Mouse (Mus musculus) neural tube, embryonic 13.5 days (tissue): ENCODE results near the gene Zmym4. TPM values are rescaled to one million over a fixed set of nuclear protein-coding genes. Genes with fewer than 3 reads are reported as not detected.
A peak's percentile ranks its signal among the peaks of the same experiment; 100 is the strongest.
"Not testable (repeated sequence)": the region's sequence is repeated elsewhere in the genome, so short reads cannot be mapped to it uniquely, and the experiment has no call there.

Experiments used
- ATAC-seq: fragments of 200-750 bp; cut with Nextera tagmentation; 2 replicates; pipeline ENCODE4 v1.8.0; 2017; ENCODE audit warnings: low read depth, mild to moderate bottlenecking, moderate TSS enrichment, moderate library complexity
- H3K27ac ChIP-seq: fragments of 300-500 bp; sonication (generic); replicated peaks from 2 replicates; pipeline ENCODE4 v1.5.1; 2015; ENCODE audit warnings: moderate library complexity, mild to moderate bottlenecking, inconsistent platforms
- H3K27me3 ChIP-seq: fragments of 300-500 bp; sonication (generic); 2 replicates; pipeline ENCODE4 v1.6.1; 2015; ENCODE audit warnings: mild to moderate bottlenecking, inconsistent platforms
- H3K36me3 ChIP-seq: fragments of 300-500 bp; sonication (generic); 2 replicates; pipeline ENCODE4 v1.6.1; 2015; ENCODE audit warnings: mild to moderate bottlenecking, inconsistent platforms
- H3K4me1 ChIP-seq: fragments of 300-500 bp; sonication (generic); replicated peaks from 2 replicates; pipeline ENCODE4 v1.6.1; 2015; ENCODE audit warnings: inconsistent platforms
- H3K4me2 ChIP-seq: fragments of 300-500 bp; sonication (generic); 2 replicates; pipeline ENCODE4 v1.6.1; 2015; ENCODE audit warnings: inconsistent platforms, mild to moderate bottlenecking, moderate library complexity
- H3K4me3 ChIP-seq: fragments of 300-500 bp; sonication (generic); 2 replicates; pipeline ENCODE4 v1.5.1; 2015; ENCODE audit warnings: mild to moderate bottlenecking, inconsistent platforms
- H3K9ac ChIP-seq: fragments of 300-500 bp; sonication (generic); 2 replicates; pipeline ENCODE4 v1.6.1; 2015; ENCODE audit warnings: moderate library complexity, mild to moderate bottlenecking, inconsistent platforms
- H3K9me3 ChIP-seq: fragments of 300-500 bp; sonication (generic); 2 replicates; pipeline ENCODE4 v1.6.1; 2016; ENCODE audit warnings: inconsistent platforms
- WGBS: fragments of 180-500 bp; shearing (Covaris S2); methylation state at CpG from one replicate; pipeline ENCODE4 v1.1.7; 2015; 5-methylcytosine and 5-hydroxymethylcytosine counted together
- polyA plus RNA-seq: library from polyadenylated mRNA; unstranded; fragments of >200 nt; fragmentation: Nextera tagmentation; extraction: Ambion mirVana; gene quantifications from 2 replicates; pipeline ENCODE4 v1.2.1, GENCODE M21; 2015

Gene Zmym4
- polyA plus RNA-seq, result 26.7 and 27.6 TPM in 2 replicates

GRCm38 (mm10) chr4:126967864-126968821, at the start of gene Zmym4:
Gene Zmym4, minus strand, starts transcription at chr4:126968135.
- ATAC-seq, result peak; percentile 99
- peak within 1 kb of the TSS; percentile 93 for H3K4me3 ChIP-seq
- no peaks in the 10 kb centered on the region for H3K27me3 ChIP-seq
- WGBS, result 7% methylated on average over 43 of the region's 54 CpGs
- H3K27ac ChIP-seq, result peak within 1 kb of the TSS; percentile 99
- peaks cover 13% of the 10 kb centered on the region for H3K4me1 ChIP-seq
- peak within 1 kb of the TSS; percentile 68 for H3K4me2 ChIP-seq
- no peaks in the 10 kb centered on the region for H3K36me3 ChIP-seq
- no peaks in the 10 kb centered on the region for H3K9me3 ChIP-seq
- peak within 1 kb of the TSS; percentile 99 for H3K9ac ChIP-seq

- no peak overlapping the region for H3K4me3 ChIP-seq
- H3K9ac ChIP-seq, result no peak overlapping the region
- H3K36me3 ChIP-seq, result no peaks in the 10 kb centered on the region
- H3K4me1 ChIP-seq, result peaks cover 5% of the 10 kb centered on the region
- H3K27ac ChIP-seq, result no peak overlapping the region
- ATAC-seq, result no peak
- no peaks in the 10 kb centered on the region for H3K27me3 ChIP-seq
- H3K4me2 ChIP-seq, result no peak overlapping the region
- no peaks in the 10 kb centered on the region for H3K9me3 ChIP-seq
- 89% methylated on average over 4 of the region's 4 CpGs for WGBS
Measured at GRCm38 (mm10) chr4:127016366-127016765, 48.4 kb upstream of the Zmym4 start.

GRCm38 (mm10) chr4:127015294-127015993, 47.5 kb upstream of the Zmym4 start:
- WGBS, result 15% methylated on average over 14 of the region's 26 CpGs
- H3K9me3 ChIP-seq, H3K36me3 ChIP-seq, H3K9ac ChIP-seq, H3K27me3 ChIP-seq, H3K4me1 ChIP-seq: not testable (repeated sequence)
- H3K4me2 ChIP-seq, result peak overlapping the region; percentile 44
- peak overlapping the region; percentile 70; the same call in 1 of the 2 replicates for H3K27ac ChIP-seq
- peak overlapping the region; percentile 30 for H3K4me3 ChIP-seq
- peak; percentile 97 for ATAC-seq

GRCm38 (mm10) chr4:127005113-127005936, 37.4 kb upstream of the Zmym4 start:
- WGBS, result 12% methylated on average over 25 of the region's 25 CpGs
- peak; percentile 91 for ATAC-seq
- peak overlapping the region; percentile 70 for H3K9ac ChIP-seq
- no peaks in the 10 kb centered on the region for H3K27me3 ChIP-seq
- H3K36me3 ChIP-seq, result no peaks in the 10 kb centered on the region
- H3K4me2 ChIP-seq, result peak overlapping the region; percentile 59
- peak overlapping the region; percentile 87 for H3K27ac ChIP-seq
- no peaks in the 10 kb centered on the region for H3K9me3 ChIP-seq
- peak overlapping the region; percentile 38 for H3K4me3 ChIP-seq
- peaks cover 27% of the 10 kb centered on the region for H3K4me1 ChIP-seq

GRCm38 (mm10) chr4:127004384-127004783, 36.4 kb upstream of the Zmym4 start:
- 72% methylated on average over 3 of the region's 3 CpGs for WGBS
- H3K9ac ChIP-seq, result peak overlapping the region; percentile 70
- no peaks in the 10 kb centered on the region for H3K36me3 ChIP-seq
- no peaks in the 10 kb centered on the region for H3K9me3 ChIP-seq
- peaks cover 30% of the 10 kb centered on the region for H3K4me1 ChIP-seq
- ATAC-seq, result no peak
- H3K4me2 ChIP-seq, result peak overlapping the region; percentile 59
- H3K4me3 ChIP-seq, result no peak overlapping the region
- peak overlapping the region; percentile 87 for H3K27ac ChIP-seq
- no peaks in the 10 kb centered on the region for H3K27me3 ChIP-seq

GRCm38 (mm10) chr4:127000601-127001105, 32.7 kb upstream of the Zmym4 start:
- ATAC-seq, result peak; percentile 49
- no peak overlapping the region for H3K9ac ChIP-seq
- peak overlapping the region; percentile 34 for H3K27ac ChIP-seq
- H3K9me3 ChIP-seq, result no peaks in the 10 kb centered on the region
- peak overlapping the region; percentile 17 for H3K4me2 ChIP-seq
- 28% methylated on average over 8 of the region's 8 CpGs for WGBS
- peaks cover 25% of the 10 kb centered on the region for H3K4me1 ChIP-seq
- H3K36me3 ChIP-seq, result no peaks in the 10 kb centered on the region
- H3K27me3 ChIP-seq, result no peaks in the 10 kb centered on the region
- no peak overlapping the region for H3K4me3 ChIP-seq

- WGBS, result 96% methylated on average over 15 of the region's 16 CpGs
- H3K9me3 ChIP-seq, H3K4me2 ChIP-seq, H3K27ac ChIP-seq, H3K27me3 ChIP-seq, H3K9ac ChIP-seq, H3K4me3 ChIP-seq, ATAC-seq, H3K36me3 ChIP-seq: not testable (repeated sequence)
- H3K4me1 ChIP-seq, result peaks cover 13% of the 10 kb centered on the region
Measured at GRCm38 (mm10) chr4:126999372-126999771, 31.4 kb upstream of the Zmym4 start.

GRCm38 (mm10) chr4:126992356-126992755, 24.4 kb upstream of the Zmym4 start:
- Histone ChIP-seq H3K9ac (no peak overlapping the region), H3K4me2 (no peak overlapping the region), H3K9me3 (no peaks in the 10 kb centered on the region), H3K4me3 (no peak overlapping the region), H3K27ac (no peak overlapping the region), H3K27me3 (no peaks in the 10 kb centered on the region), H3K4me1 (no peaks in the 10 kb centered on the region), H3K36me3 (no peaks in the 10 kb centered on the region)
- no peak for ATAC-seq
- WGBS, result 67% methylated on average over 5 of the region's 5 CpGs

GRCm38 (mm10) chr4:126990553-126990952, 22.6 kb upstream of the Zmym4 start:
- Histone ChIP-seq H3K4me2 (no peak overlapping the region), H3K4me1 (no peaks in the 10 kb centered on the region), H3K9me3 (no peaks in the 10 kb centered on the region), H3K27me3 (no peaks in the 10 kb centered on the region), H3K36me3 (no peaks in the 10 kb centered on the region), H3K4me3 (no peak overlapping the region), H3K9ac (no peak overlapping the region), H3K27ac (no peak overlapping the region)
- ATAC-seq, result no peak

- H3K9ac ChIP-seq, result no peak overlapping the region
- no peak overlapping the region for H3K4me2 ChIP-seq
- ATAC-seq, result no peak
- WGBS, result 77% methylated on average over 4 of the region's 4 CpGs
- no peaks in the 10 kb centered on the region for H3K9me3 ChIP-seq
- H3K4me3 ChIP-seq, result no peak overlapping the region
- H3K27me3 ChIP-seq, result no peaks in the 10 kb centered on the region
- no peaks in the 10 kb centered on the region for H3K4me1 ChIP-seq
- H3K36me3 ChIP-seq, result no peaks in the 10 kb centered on the region
- H3K27ac ChIP-seq, result no peak overlapping the region
Measured at GRCm38 (mm10) chr4:126988503-126988902, 20.6 kb upstream of the Zmym4 start.

GRCm38 (mm10) chr4:126986768-126987167, 18.8 kb upstream of the Zmym4 start:
- H3K4me1 ChIP-seq, result no peaks in the 10 kb centered on the region
- H3K9me3 ChIP-seq, result no peaks in the 10 kb centered on the region
- H3K27me3 ChIP-seq, result no peaks in the 10 kb centered on the region
- no peak overlapping the region for H3K27ac ChIP-seq
- no peak overlapping the region for H3K9ac ChIP-seq
- H3K4me2 ChIP-seq, result no peak overlapping the region
- 87% methylated on average over 5 of the region's 5 CpGs for WGBS
- no peaks in the 10 kb centered on the region for H3K36me3 ChIP-seq
- ATAC-seq, result no peak
- no peak overlapping the region for H3K4me3 ChIP-seq
